Mouse (Mus musculus): ENCODE results near the gene Polr3gl.

- no peak for TF ChIP-seq CTCF (IDR thresholded peaks at IDR 0.05; ENCODE audit: borderline replicate concordance, insufficient read depth, low read length)
- no peak for TF ChIP-seq POLR2A (IDR thresholded peaks at IDR 0.05; ENCODE audit: low read depth, low read length)
These were observed 38.9 kb downstream of the Polr3gl start for GRCm38 (mm10) chr3:96555041-96555596.

Measured in embryonic fibroblast, embryonic 13.5 days (primary cell).